Mouse (Mus musculus) lung, adult 2 months (tissue): Measurements from ENCODE around the gene Dusp14. TPM values are rescaled to one million over a fixed set of nuclear protein-coding genes. Genes with fewer than 3 reads are reported as not detected.

Experiments used
- DNase-seq: peaks from one replicate; pipeline ENCODE4 v3.0.0; 2022
- H3K4me1 ChIP-seq: fragments of 200-500 bp; 2 replicates; pipeline ENCODE4 v1.6.1; 2011; ENCODE audit warnings: low read length; ENCODE audit not compliant: control insufficient read depth, insufficient read depth
- H3K4me3 ChIP-seq: fragments of 200-500 bp; replicated peaks from 2 replicates; pipeline ENCODE3; 2011; ENCODE audit warnings: low read depth, mild to moderate bottlenecking, control low read depth, low read length; ENCODE audit errors: extremely low read depth
- CTCF ChIP-seq: fragments of 200-500 bp; IDR thresholded peaks from 2 replicates; pipeline ENCODE4 v1.5.1; 2011; ENCODE audit warnings: mild to moderate bottlenecking, low read length, control low read depth; ENCODE audit not compliant: insufficient read depth
- POLR2A ChIP-seq: fragments of 200-500 bp; IDR thresholded peaks from 2 replicates; pipeline ENCODE4 v1.6.1; 2011; ENCODE audit warnings: low read depth, mild to moderate bottlenecking, control low read depth, low read length, borderline replicate concordance; ENCODE audit errors: extremely low read depth
- WGBS: fragments of 180-500 bp; shearing (Covaris S2); methylation state at CpG from one replicate; pipeline ENCODE4 v1.1.7; 2018; 5-methylcytosine and 5-hydroxymethylcytosine counted together
- polyA plus RNA-seq: library from polyadenylated mRNA; depleted of rRNA; stranded (reverse); fragments of >200 nt; gene quantifications from 2 replicates; pipeline ENCODE4 v1.2.3, GENCODE M21; 2012; rRNA removed

The Dusp14 gene
- polyA plus RNA-seq, 1 experiment, result 122 TPM

- no peaks in the 10 kb centered on the region for H3K4me1 ChIP-seq
- DNase-seq, result no peak
- no peak for TF ChIP-seq POLR2A
- no peak for TF ChIP-seq CTCF
- WGBS, result 87% methylated on average over 6 of the region's 6 CpGs
- no peak overlapping the region for H3K4me3 ChIP-seq
These were observed 65.1 kb downstream of the Dusp14 start for GRCm38 (mm10) chr11:84003986-84004385.

GRCm38 (mm10) chr11:84001257-84001656 lies 67.8 kb downstream of the Dusp14 start:
- no peak for DNase-seq
- no peaks in the 10 kb centered on the region for H3K4me1 ChIP-seq
- TF ChIP-seq CTCF (no peak), POLR2A (no peak)
- 91% methylated on average over 3 of the region's 3 CpGs for WGBS
- H3K4me3 ChIP-seq, result no peak overlapping the region

- TF ChIP-seq CTCF (no peak), POLR2A (no peak)
- H3K4me3 ChIP-seq, result no peak overlapping the region
- H3K4me1 ChIP-seq, result no peaks in the 10 kb centered on the region
- DNase-seq, result no peak
- 91% methylated on average over 4 of the region's 4 CpGs for WGBS
These were observed 69.6 kb downstream of the Dusp14 start for GRCm38 (mm10) chr11:83999411-83999915.

- DNase-seq, result no peak
- 90% methylated on average over 3 of the region's 3 CpGs for WGBS
- TF ChIP-seq POLR2A, result no peak
- no peak for TF ChIP-seq CTCF
- H3K4me3 ChIP-seq, result no peak overlapping the region
- H3K4me1 ChIP-seq, result no peaks in the 10 kb centered on the region
These were observed 70.1 kb downstream of the Dusp14 start for GRCm38 (mm10) chr11:83998993-83999392.

Other genes starting within 250 kb of the Dusp14 start
- gene Hnf1b, start 219.2 kb downstream of the Dusp14 start, polyA plus RNA-seq, result 15.2 and 16.3 TPM in 2 replicates
- 2.7 and 4.9 TPM in 2 replicates for gene Ddx52, start 127.2 kb downstream of the Dusp14 start, polyA plus RNA-seq
- gene Synrg, start 104.8 kb downstream of the Dusp14 start, polyA plus RNA-seq, result 20.6 and 30.5 TPM in 2 replicates
- gene Tada2a, start 60.3 kb upstream of the Dusp14 start, polyA plus RNA-seq, result 4.5 and 6.8 TPM in 2 replicates
- gene Acaca, start 60.4 kb upstream of the Dusp14 start, polyA plus RNA-seq, result 25.1 and 34.5 TPM in 2 replicates
- not detected in 2 replicates for gene Gm11437, start 98.2 kb upstream of the Dusp14 start, polyA plus RNA-seq